Mouse (Mus musculus) embryonic facial prominence, embryonic 10.5 days (tissue): ENCODE data around the gene Ncan. TPM values are rescaled to one million over a fixed set of nuclear protein-coding genes. Genes with fewer than 3 reads are reported as not detected.

ENCODE experiments used
- DNase-seq: peaks from one replicate; pipeline ENCODE4 v3.0.0-alpha.2; 2017; ENCODE audit warnings: low spot score
- H3K27ac ChIP-seq: fragments of 300-500 bp; sonication (generic); replicated peaks from 2 replicates; pipeline ENCODE4 v1.5.1; 2016; ENCODE audit warnings: mild to moderate bottlenecking
- H3K27me3 ChIP-seq: fragments of 300-500 bp; sonication (generic); replicated peaks from 2 replicates; pipeline ENCODE4 v1.6.1; 2016; ENCODE audit warnings: low read depth, mild to moderate bottlenecking; ENCODE audit not compliant: poor library complexity, severe bottlenecking
- H3K36me3 ChIP-seq: fragments of 300-500 bp; sonication (generic); replicated peaks from 2 replicates; pipeline ENCODE4 v1.6.1; 2016; ENCODE audit warnings: mild to moderate bottlenecking, moderate library complexity
- H3K4me1 ChIP-seq: fragments of 300-500 bp; sonication (generic); 2 replicates; pipeline ENCODE4 v1.6.1; 2016
- H3K4me3 ChIP-seq: fragments of 300-500 bp; sonication (generic); 2 replicates; pipeline ENCODE4 v1.5.1; 2016; ENCODE audit warnings: mild to moderate bottlenecking, moderate library complexity
- H3K9me3 ChIP-seq: fragments of 300-500 bp; sonication (generic); 2 replicates; pipeline ENCODE4 v1.6.1; 2016; ENCODE audit warnings: mild to moderate bottlenecking
- WGBS: fragments of 180-500 bp; shearing (Covaris S2); methylation state at CpG from one replicate; pipeline ENCODE4 v1.1.7; 2016; 5-methylcytosine and 5-hydroxymethylcytosine counted together
- polyA plus RNA-seq: library from polyadenylated mRNA; unstranded; fragments of >200 nt; fragmentation: Nextera tagmentation; extraction: Ambion mirVana; gene quantifications from 2 replicates; pipeline ENCODE4 v1.2.1, GENCODE M21; 2016

Ncan gene
- polyA plus RNA-seq, 1 experiment from 2014 or later, result 6.2 TPM

GRCm38 (mm10) chr8:70139981-70140380 is 19.3 kb upstream of the Ncan start:
- DNase-seq, result no peak
- H3K4me1 ChIP-seq, result peaks cover 21% of the 10 kb centered on the region

GRCm38 (mm10) chr8:70139026-70139857 is 18.6 kb upstream of the Ncan start, which contains the start of the genes Rfxank, Borcs8 and Mef2b:
Gene Rfxank (minus strand): TSS chr8:70139154.
Gene Borcs8 (plus strand): TSS chr8:70139499.
Gene Mef2b (plus strand): TSS chr8:70139711.
- Histone ChIP-seq H3K36me3 (peaks cover 58% of the 10 kb centered on the region), H3K4me3 (peak within 1 kb of the TSS; percentile 89), H3K27me3 (no peaks in the 10 kb centered on the region), H3K9me3 (no peaks in the 10 kb centered on the region), H3K4me1 (peaks cover 21% of the 10 kb centered on the region), H3K27ac (peak within 1 kb of the TSS; percentile 89)
- WGBS, result under 1% methylated on average over 46 of the region's 46 CpGs
- DNase-seq, result peak; percentile 99

More at GRCm38 (mm10) chr8:70139981-70140380, 19.3 kb upstream of the Ncan start:
- peak overlapping the region; percentile 89 for H3K27ac ChIP-seq
- 16% methylated on average over 9 of the region's 9 CpGs for WGBS
- peaks cover 58% of the 10 kb centered on the region for H3K36me3 ChIP-seq
- no peaks in the 10 kb centered on the region for H3K9me3 ChIP-seq
- H3K27me3 ChIP-seq, result no peaks in the 10 kb centered on the region
- H3K4me3 ChIP-seq, result peak overlapping the region; percentile 89

GRCm38 (mm10) chr8:70137890-70138289 is 17.2 kb upstream of the Ncan start:
- Histone ChIP-seq H3K36me3 (peaks cover 58% of the 10 kb centered on the region), H3K4me1 (peaks cover 21% of the 10 kb centered on the region), H3K27ac (no peak overlapping the region), H3K9me3 (no peaks in the 10 kb centered on the region), H3K27me3 (no peaks in the 10 kb centered on the region), H3K4me3 (peak overlapping the region; percentile 89)
- DNase-seq, result no peak
- WGBS, result 81% methylated on average over 4 of the region's 4 CpGs

- 88% methylated on average over 4 of the region's 4 CpGs for WGBS
- Histone ChIP-seq H3K4me3 (no peak overlapping the region), H3K36me3 (peaks cover 53% of the 10 kb centered on the region), H3K9me3 (no peaks in the 10 kb centered on the region), H3K27me3 (no peaks in the 10 kb centered on the region), H3K4me1 (peaks cover 26% of the 10 kb centered on the region), H3K27ac (no peak overlapping the region)
- DNase-seq, result no peak
These were observed 15.9 kb upstream of the Ncan start for GRCm38 (mm10) chr8:70136591-70136990.

- DNase-seq, result no peak
- Histone ChIP-seq H3K4me1 (peaks cover 21% of the 10 kb centered on the region), H3K27ac (no peak overlapping the region), H3K9me3 (no peaks in the 10 kb centered on the region), H3K36me3 (peaks cover 53% of the 10 kb centered on the region), H3K27me3 (no peaks in the 10 kb centered on the region), H3K4me3 (no peak overlapping the region)
- WGBS, result 93% methylated on average over 9 of the region's 9 CpGs
These were observed 14.3 kb upstream of the Ncan start for GRCm38 (mm10) chr8:70134931-70135330.

GRCm38 (mm10) chr8:70134086-70134485 is 13.4 kb upstream of the Ncan start:
- Histone ChIP-seq H3K27me3 (no peaks in the 10 kb centered on the region), H3K9me3 (no peaks in the 10 kb centered on the region), H3K36me3 (peaks cover 53% of the 10 kb centered on the region), H3K27ac (no peak overlapping the region), H3K4me1 (peaks cover 26% of the 10 kb centered on the region), H3K4me3 (no peak overlapping the region)
- 89% methylated on average over 5 of the region's 5 CpGs for WGBS
- DNase-seq, result no peak

- Histone ChIP-seq H3K27me3 (no peaks in the 10 kb centered on the region), H3K4me3 (peak within 1 kb of the TSS; percentile 85), H3K27ac (peak within 1 kb of the TSS; percentile 82), H3K4me1 (peaks cover 17% of the 10 kb centered on the region), H3K9me3 (no peaks in the 10 kb centered on the region), H3K36me3 (peaks cover 42% of the 10 kb centered on the region)
- WGBS, result 1% methylated on average over 37 of the region's 37 CpGs
- peak; percentile 90 for DNase-seq
These were observed 10.7 kb upstream of the Ncan start, which contains the start of gene Nr2c2ap for GRCm38 (mm10) chr8:70131166-70131883. Gene Nr2c2ap (plus strand): TSS chr8:70131333.

- no peaks in the 10 kb centered on the region for H3K27me3 ChIP-seq
- H3K27ac ChIP-seq, result no peak overlapping the region
- peaks cover 30% of the 10 kb centered on the region for H3K36me3 ChIP-seq
- H3K9me3 ChIP-seq, result no peaks in the 10 kb centered on the region
- no peak for DNase-seq
- 0 out of 2 replicates have a peak overlapping the region, but pooled peaks have one; percentile 85 for H3K4me3 ChIP-seq
- WGBS, result 79% methylated on average over 3 of the region's 3 CpGs
- peaks cover 17% of the 10 kb centered on the region for H3K4me1 ChIP-seq
These were observed 9.4 kb upstream of the Ncan start for GRCm38 (mm10) chr8:70130066-70130465.

GRCm38 (mm10) chr8:70129309-70129952 is 8.8 kb upstream of the Ncan start:
- Histone ChIP-seq H3K27me3 (no peaks in the 10 kb centered on the region; the same call in 1 of the 2 replicates), H3K36me3 (peaks cover 23% of the 10 kb centered on the region), H3K4me3 (no peak overlapping the region), H3K9me3 (no peaks in the 10 kb centered on the region), H3K4me1 (peaks cover 17% of the 10 kb centered on the region), H3K27ac (no peak overlapping the region)
- 61% methylated on average over 9 of the region's 9 CpGs for WGBS
- DNase-seq, result no peak

- H3K36me3 ChIP-seq, result peaks cover 13% of the 10 kb centered on the region
- no peak for DNase-seq
- H3K9me3 ChIP-seq, result no peaks in the 10 kb centered on the region
- peaks cover 17% of the 10 kb centered on the region for H3K4me1 ChIP-seq
- H3K27ac ChIP-seq, result no peak overlapping the region
- 85% methylated on average over 3 of the region's 3 CpGs for WGBS
- H3K4me3 ChIP-seq, result no peak overlapping the region
- no peaks in the 10 kb centered on the region; the same call in 1 of the 2 replicates for H3K27me3 ChIP-seq
These were observed 7.8 kb upstream of the Ncan start for GRCm38 (mm10) chr8:70128435-70128834.

- Histone ChIP-seq H3K9me3 (no peaks in the 10 kb centered on the region), H3K4me1 (peaks cover 15% of the 10 kb centered on the region), H3K36me3 (no peaks in the 10 kb centered on the region), H3K27ac (no peak overlapping the region), H3K27me3 (peaks cover 16% of the 10 kb centered on the region), H3K4me3 (no peak overlapping the region)
- no peak for DNase-seq
- 65% methylated on average over 8 of the region's 8 CpGs for WGBS
These were observed 4.3 kb upstream of the Ncan start for GRCm38 (mm10) chr8:70124992-70125391.

GRCm38 (mm10) chr8:70122863-70123262 is 2.2 kb upstream of the Ncan start:
- DNase-seq, result no peak

More at GRCm38 (mm10) chr8:70122863-70123262, 2.2 kb upstream of the Ncan start:
- Histone ChIP-seq H3K9me3 (no peaks in the 10 kb centered on the region), H3K4me3 (no peak overlapping the region), H3K4me1 (peaks cover 20% of the 10 kb centered on the region), H3K27me3 (peaks cover 37% of the 10 kb centered on the region), H3K36me3 (no peaks in the 10 kb centered on the region), H3K27ac (no peak overlapping the region)
- WGBS, result 53% methylated on average over 2 of the region's 2 CpGs
